Mouse (Mus musculus): ENCODE measurements at regions not wholly inside any gene's neighbourhood (a gene's known extent, or its start where the extent isn't known, plus 50 kb on each side); places are given as distances from the start of the nearest gene placed in this dataset.
"Not testable (repeated sequence)": the region's sequence is repeated elsewhere in the genome, so short reads cannot be mapped to it uniquely, and the experiment has no call there.

DNA sequence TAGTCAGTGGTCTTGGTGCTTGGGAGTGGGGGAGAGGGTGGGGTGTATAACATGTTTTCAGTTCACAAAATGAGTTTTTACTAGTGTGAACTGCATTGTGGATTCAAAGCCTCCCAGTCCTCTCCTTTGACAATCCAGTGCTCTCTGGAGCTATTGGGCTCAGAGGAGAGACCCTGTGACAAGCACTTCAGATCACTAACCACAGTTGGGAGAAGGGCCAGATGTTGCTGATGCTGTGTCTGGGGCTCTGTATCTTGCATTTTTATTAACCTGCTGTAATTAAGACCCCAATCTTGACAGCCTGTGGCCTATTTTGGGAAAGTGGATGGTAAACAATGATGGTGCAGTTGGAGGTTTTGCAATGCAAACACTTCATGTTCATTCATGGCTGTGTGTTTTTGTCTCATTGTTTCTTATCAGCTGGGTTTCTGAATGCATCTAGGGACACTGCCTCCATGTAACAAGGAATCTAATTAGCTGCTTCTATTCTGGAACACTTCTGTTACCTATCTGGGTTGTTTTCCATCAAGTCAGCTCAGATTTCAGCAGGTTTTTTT is 320.0 kb upstream of the Ift57 start:
- Histone ChIP-seq H3K4me1 (ENCODE audit: control insufficient read depth, insufficient read depth, low read length) (no peaks in the 10 kb centered on the region), H3K4me3 (ENCODE audit: low read length) (no peak overlapping the region), H3K36me3 (ENCODE audit: control insufficient read depth, insufficient read depth, low read length) (no peaks in the 10 kb centered on the region), H3K27me3 (ENCODE audit: control insufficient read depth, insufficient read depth, low read length) (no peaks in the 10 kb centered on the region), H3K9me3 (ENCODE audit: control insufficient read depth, low read length) (no peaks in the 10 kb centered on the region), H3K9ac (ENCODE audit: low read depth, low read length) (no peak overlapping the region), H3K27ac (ENCODE audit: low read depth, low read length) (no peak overlapping the region), H3K4me2 (replicated peaks; ENCODE audit: low read depth, low read length) (no peak overlapping the region)
- ATAC-seq (ENCODE audit: low FRiP score, low TSS enrichment), result no peak

DNA sequence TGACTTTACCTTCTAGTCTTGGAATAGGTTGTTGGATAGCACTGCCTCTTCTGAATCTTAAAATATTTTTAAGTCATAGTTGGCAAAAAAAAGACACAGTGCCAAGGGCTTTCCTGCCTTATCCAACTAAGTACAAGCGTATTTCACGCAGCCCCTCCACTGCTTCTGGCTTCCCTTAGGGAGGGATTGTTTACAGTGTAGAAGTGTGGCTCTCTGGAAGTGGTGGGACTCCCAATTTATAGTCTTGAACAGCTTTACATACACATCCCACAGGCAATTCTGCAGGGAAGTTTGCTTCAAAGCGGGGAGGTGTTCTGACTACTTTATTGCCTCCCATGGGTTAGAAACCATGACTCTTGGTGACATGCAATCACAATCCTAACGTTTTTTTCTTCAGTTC is 310.9 kb upstream of the Ift57 start:
- WGBS, result 17% methylated on average over 4 of the region's 4 CpGs
- H3K4me2 ChIP-seq (replicated peaks; ENCODE audit: low read depth, low read length), result no peak overlapping the region
- no peaks in the 10 kb centered on the region for H3K4me1 ChIP-seq (ENCODE audit: control insufficient read depth, insufficient read depth, low read length)
- no peaks in the 10 kb centered on the region for H3K27me3 ChIP-seq (ENCODE audit: control insufficient read depth, insufficient read depth, low read length)
- no peak overlapping the region for H3K27ac ChIP-seq (ENCODE audit: low read depth, low read length)
- H3K9me3 ChIP-seq (ENCODE audit: control insufficient read depth, low read length), result no peaks in the 10 kb centered on the region
- H3K9ac ChIP-seq (ENCODE audit: low read depth, low read length), result no peak overlapping the region
- peak; percentile 79; the same call in 1 of the 2 replicates for ATAC-seq (ENCODE audit: low FRiP score, low TSS enrichment)
- no peaks in the 10 kb centered on the region for H3K36me3 ChIP-seq (ENCODE audit: control insufficient read depth, insufficient read depth, low read length)
- no peak overlapping the region for H3K4me3 ChIP-seq (ENCODE audit: low read length)

GRCm38 (mm10) chr16:49407956-49408795 is 290.9 kb upstream of the Ift57 start:
- Histone ChIP-seq H3K9ac (ENCODE audit: low read depth, low read length) (no peak overlapping the region), H3K9me3 (ENCODE audit: control insufficient read depth, low read length) (no peaks in the 10 kb centered on the region), H3K4me1 (ENCODE audit: control insufficient read depth, insufficient read depth, low read length) (no peaks in the 10 kb centered on the region), H3K27me3 (ENCODE audit: control insufficient read depth, insufficient read depth, low read length) (no peaks in the 10 kb centered on the region), H3K36me3 (ENCODE audit: control insufficient read depth, insufficient read depth, low read length) (no peaks in the 10 kb centered on the region), H3K4me3 (ENCODE audit: low read length) (0 out of 2 replicates have a peak overlapping the region, but pooled peaks have one; percentile 3), H3K27ac (ENCODE audit: low read depth, low read length) (no peak overlapping the region), H3K4me2 (replicated peaks; ENCODE audit: low read depth, low read length) (peak overlapping the region; percentile 15)
- WGBS, result 6% methylated on average over 16 of the region's 16 CpGs
- ATAC-seq (ENCODE audit: low FRiP score, low TSS enrichment), result peak; percentile 71; the same call in 1 of the 2 replicates

DNA sequence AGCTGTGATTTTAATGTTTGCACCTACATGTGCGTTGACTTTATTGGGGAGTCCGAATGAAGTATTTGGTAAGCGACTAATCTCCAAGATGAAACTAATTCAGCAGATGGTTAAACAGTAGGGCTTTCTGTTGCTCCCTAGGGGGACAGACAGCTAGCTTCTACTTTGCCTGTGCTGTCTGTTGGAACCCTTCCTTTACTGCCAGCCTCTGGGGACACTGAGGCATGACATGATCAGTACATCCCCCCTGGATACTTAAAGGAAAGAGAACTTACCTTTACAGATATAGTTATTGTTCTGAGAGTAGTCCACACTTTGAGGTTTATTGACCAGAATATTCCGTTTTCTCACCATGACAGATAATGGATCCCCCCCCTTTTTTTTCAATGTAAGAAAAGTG is 289.8 kb upstream of the Ift57 start:
- Histone ChIP-seq H3K4me2 (replicated peaks; ENCODE audit: low read depth, low read length) (no peak overlapping the region), H3K27ac (ENCODE audit: low read depth, low read length) (no peak overlapping the region), H3K4me3 (ENCODE audit: low read length) (no peak overlapping the region), H3K4me1 (ENCODE audit: control insufficient read depth, insufficient read depth, low read length) (no peaks in the 10 kb centered on the region), H3K36me3 (ENCODE audit: control insufficient read depth, insufficient read depth, low read length) (no peaks in the 10 kb centered on the region), H3K9ac (ENCODE audit: low read depth, low read length) (no peak overlapping the region), H3K27me3 (ENCODE audit: control insufficient read depth, insufficient read depth, low read length) (no peaks in the 10 kb centered on the region), H3K9me3 (ENCODE audit: control insufficient read depth, low read length) (no peaks in the 10 kb centered on the region)
- WGBS, result 88% methylated on average over 4 of the region's 4 CpGs
- ATAC-seq (ENCODE audit: low FRiP score, low TSS enrichment), result no peak

DNA sequence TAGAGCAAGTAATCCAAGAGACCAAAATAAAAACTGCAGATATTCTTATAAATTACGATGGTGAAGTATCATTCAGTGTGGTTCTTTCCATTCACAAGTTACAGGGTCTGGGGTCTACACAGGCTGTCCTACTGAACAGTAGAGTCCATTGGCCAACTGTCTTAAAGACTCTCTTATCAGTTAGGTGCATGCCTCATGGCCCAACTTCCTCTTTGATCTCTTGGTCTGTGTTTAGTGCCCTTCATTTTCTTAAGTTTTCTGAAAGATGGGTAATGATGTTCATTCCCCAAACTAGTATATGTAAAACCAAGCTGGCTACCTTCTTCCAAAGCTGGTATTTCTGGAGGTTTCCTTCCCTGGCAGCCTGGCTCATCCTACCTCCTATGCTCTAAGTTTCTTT is 268.7 kb upstream of the Ift57 start:
- no peaks in the 10 kb centered on the region for H3K4me1 ChIP-seq (ENCODE audit: control insufficient read depth, insufficient read depth, low read length)
- 89% methylated on average over 1 of the region's 1 CpGs for WGBS
- no peaks in the 10 kb centered on the region for H3K27me3 ChIP-seq (ENCODE audit: control insufficient read depth, insufficient read depth, low read length)
- no peak overlapping the region for H3K27ac ChIP-seq (ENCODE audit: low read depth, low read length)
- H3K9ac ChIP-seq (ENCODE audit: low read depth, low read length), result no peak overlapping the region
- H3K36me3 ChIP-seq (ENCODE audit: control insufficient read depth, insufficient read depth, low read length), result no peaks in the 10 kb centered on the region
- H3K4me2 ChIP-seq (replicated peaks; ENCODE audit: low read depth, low read length), result no peak overlapping the region
- H3K9me3 ChIP-seq (ENCODE audit: control insufficient read depth, low read length), result no peaks in the 10 kb centered on the region
- H3K4me3 ChIP-seq (ENCODE audit: low read length), result no peak overlapping the region
- ATAC-seq (ENCODE audit: low FRiP score, low TSS enrichment), result no peak

DNA sequence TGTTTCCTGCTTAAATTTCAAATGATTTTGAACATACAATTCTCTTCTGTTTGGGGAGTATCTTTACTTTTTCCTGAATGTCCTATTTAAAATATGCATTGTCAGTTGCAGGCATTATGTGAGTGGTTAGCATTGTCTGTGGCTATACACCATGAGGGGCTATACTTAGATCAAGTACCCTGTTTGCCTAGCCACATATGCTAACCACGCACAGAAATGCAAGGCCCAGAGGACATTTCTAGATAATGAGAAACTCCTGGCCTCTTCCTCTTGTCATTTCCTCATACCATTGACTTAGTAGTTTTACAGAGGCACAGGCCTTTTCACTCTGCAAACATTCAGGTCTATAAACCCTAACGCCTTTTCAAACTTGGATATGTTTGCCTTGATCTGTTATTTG is 267.1 kb upstream of the Ift57 start:
- no peak overlapping the region for H3K4me3 ChIP-seq (ENCODE audit: low read length)
- no peak overlapping the region for H3K9ac ChIP-seq (ENCODE audit: low read depth, low read length)
- no peaks in the 10 kb centered on the region for H3K27me3 ChIP-seq (ENCODE audit: control insufficient read depth, insufficient read depth, low read length)
- H3K4me1 ChIP-seq (ENCODE audit: control insufficient read depth, insufficient read depth, low read length), result no peaks in the 10 kb centered on the region
- WGBS, result 67% methylated on average over 2 of the region's 2 CpGs
- H3K27ac ChIP-seq (ENCODE audit: low read depth, low read length), result no peak overlapping the region
- no peaks in the 10 kb centered on the region for H3K9me3 ChIP-seq (ENCODE audit: control insufficient read depth, low read length)
- H3K36me3 ChIP-seq (ENCODE audit: control insufficient read depth, insufficient read depth, low read length), result no peaks in the 10 kb centered on the region
- H3K4me2 ChIP-seq (replicated peaks; ENCODE audit: low read depth, low read length), result no peak overlapping the region
- ATAC-seq (ENCODE audit: low FRiP score, low TSS enrichment), result no peak

DNA sequence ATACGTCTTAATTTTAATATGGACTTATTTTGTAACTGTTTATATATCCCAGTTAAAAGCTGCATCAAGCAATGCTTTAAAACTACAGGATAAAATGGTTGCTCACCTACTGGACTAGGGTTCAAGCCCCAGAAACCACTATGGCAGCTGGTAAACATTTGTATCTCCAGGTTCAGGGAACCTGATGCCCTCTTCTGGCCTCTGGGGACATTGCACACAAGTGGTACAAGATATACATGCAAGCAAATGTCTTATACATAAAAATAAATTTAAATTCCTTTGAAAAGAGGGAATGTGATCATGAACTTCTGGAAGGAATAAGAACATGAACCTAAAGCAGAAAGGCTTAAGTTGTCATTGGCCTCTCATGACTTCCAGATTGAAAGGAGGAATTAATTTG is 257.8 kb upstream of the Ift57 start:
- Histone ChIP-seq H3K36me3 (ENCODE audit: control insufficient read depth, insufficient read depth, low read length) (no peaks in the 10 kb centered on the region), H3K4me2 (replicated peaks; ENCODE audit: low read depth, low read length) (no peak overlapping the region), H3K27ac (ENCODE audit: low read depth, low read length) (no peak overlapping the region), H3K9me3 (ENCODE audit: control insufficient read depth, low read length) (no peaks in the 10 kb centered on the region), H3K27me3 (ENCODE audit: control insufficient read depth, insufficient read depth, low read length) (no peaks in the 10 kb centered on the region), H3K4me1 (ENCODE audit: control insufficient read depth, insufficient read depth, low read length) (no peaks in the 10 kb centered on the region), H3K9ac (ENCODE audit: low read depth, low read length) (no peak overlapping the region), H3K4me3 (ENCODE audit: low read length) (no peak overlapping the region)
- WGBS, result 80% methylated on average over 1 of the region's 1 CpGs
- ATAC-seq (ENCODE audit: low FRiP score, low TSS enrichment), result no peak

- H3K4me2 ChIP-seq (replicated peaks; ENCODE audit: low read depth, low read length); H3K4me3 ChIP-seq (ENCODE audit: low read length); H3K27me3 ChIP-seq (ENCODE audit: control insufficient read depth, insufficient read depth, low read length); H3K27ac ChIP-seq (ENCODE audit: low read depth, low read length); H3K4me1 ChIP-seq (ENCODE audit: control insufficient read depth, insufficient read depth, low read length); H3K9ac ChIP-seq (ENCODE audit: low read depth, low read length); H3K36me3 ChIP-seq (ENCODE audit: control insufficient read depth, insufficient read depth, low read length); ATAC-seq (ENCODE audit: low FRiP score, low TSS enrichment); H3K9me3 ChIP-seq (ENCODE audit: control insufficient read depth, low read length): not testable (repeated sequence)
- 98% methylated on average over 7 of the region's 9 CpGs for WGBS
Observed at GRCm38 (mm10) chr16:49447356-49447755, 251.7 kb upstream of the Ift57 start.

DNA sequence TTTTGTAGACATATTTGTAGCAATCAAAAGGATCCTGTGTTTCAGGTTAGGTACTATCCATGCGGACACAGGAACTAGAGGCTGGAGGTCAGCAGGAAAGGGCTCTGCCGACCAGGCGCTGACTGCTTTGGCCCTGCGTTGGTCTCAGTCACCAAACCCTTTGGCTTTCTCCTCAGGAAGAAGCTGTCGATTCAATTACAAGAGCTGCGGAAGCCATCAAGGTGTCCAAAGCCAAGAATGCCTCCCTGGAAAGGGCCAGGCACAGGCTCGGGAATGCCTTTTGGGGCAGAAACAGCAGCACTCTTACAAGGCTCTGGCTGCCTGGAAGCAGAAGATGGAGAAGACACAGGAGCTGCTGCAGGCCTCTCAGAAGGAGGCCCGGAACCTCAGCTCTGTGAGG is 205.2 kb upstream of the Ift57 start:
- no peaks in the 10 kb centered on the region for H3K4me1 ChIP-seq (ENCODE audit: control insufficient read depth, insufficient read depth, low read length)
- 83% methylated on average over 8 of the region's 8 CpGs for WGBS

More for the DNA sequence above, 205.2 kb upstream of the Ift57 start:
- Histone ChIP-seq H3K27ac (ENCODE audit: low read depth, low read length) (no peak overlapping the region), H3K27me3 (ENCODE audit: control insufficient read depth, insufficient read depth, low read length) (no peaks in the 10 kb centered on the region), H3K9ac (ENCODE audit: low read depth, low read length) (no peak overlapping the region), H3K9me3 (ENCODE audit: control insufficient read depth, low read length) (no peaks in the 10 kb centered on the region), H3K36me3 (ENCODE audit: control insufficient read depth, insufficient read depth, low read length) (no peaks in the 10 kb centered on the region), H3K4me2 (replicated peaks; ENCODE audit: low read depth, low read length) (no peak overlapping the region), H3K4me3 (ENCODE audit: low read length) (no peak overlapping the region)
- no peak for ATAC-seq (ENCODE audit: low FRiP score, low TSS enrichment)

All from kidney, embryonic 14.5 days (tissue).